Mouse (Mus musculus) forebrain, embryonic 15.5 days (tissue): ENCODE data around the gene Mepce. TPM values are rescaled to one million over a fixed set of nuclear protein-coding genes. Genes with fewer than 3 reads are reported as not detected.

Experiments used
- ATAC-seq: fragments of 200-750 bp; cut with Nextera tagmentation; replicated peaks from 2 replicates; pipeline ENCODE4 v1.8.0; 2017; ENCODE audit warnings: mild to moderate bottlenecking, moderate TSS enrichment, moderate library complexity
- H3K27ac ChIP-seq: fragments of 300-500 bp; sonication (generic); replicated peaks from 2 replicates; pipeline ENCODE4 v1.5.1; 2015; ENCODE audit warnings: mild to moderate bottlenecking, inconsistent platforms
- H3K27me3 ChIP-seq: fragments of 300-500 bp; sonication (generic); 2 replicates; pipeline ENCODE4 v1.6.1; 2015; ENCODE audit warnings: inconsistent platforms
- H3K36me3 ChIP-seq: fragments of 300-500 bp; sonication (generic); 2 replicates; pipeline ENCODE4 v1.6.1; 2015; ENCODE audit warnings: mild to moderate bottlenecking, inconsistent platforms
- H3K4me1 ChIP-seq: fragments of 300-500 bp; sonication (generic); 2 replicates; pipeline ENCODE4 v1.6.1; 2015; ENCODE audit warnings: inconsistent platforms
- H3K4me2 ChIP-seq: fragments of 300-500 bp; sonication (generic); replicated peaks from 2 replicates; pipeline ENCODE4 v1.6.1; 2015; ENCODE audit warnings: mild to moderate bottlenecking, inconsistent platforms
- H3K4me3 ChIP-seq: fragments of 300-500 bp; sonication (generic); 2 replicates; pipeline ENCODE4 v1.5.1; 2015; ENCODE audit warnings: mild to moderate bottlenecking, inconsistent platforms
- H3K9ac ChIP-seq: fragments of 300-500 bp; sonication (generic); replicated peaks from 2 replicates; pipeline ENCODE4 v1.6.1; 2015; ENCODE audit warnings: mild to moderate bottlenecking, inconsistent platforms
- H3K9me3 ChIP-seq: fragments of 300-500 bp; sonication (generic); 2 replicates; pipeline ENCODE4 v1.6.1; 2016; ENCODE audit warnings: inconsistent platforms
- WGBS: fragments of 180-500 bp; shearing (Covaris S2); methylation state at CpG from one replicate; pipeline ENCODE4 v1.1.7; 2015; ENCODE audit warnings: mixed read lengths; 5-methylcytosine and 5-hydroxymethylcytosine counted together
- polyA plus RNA-seq: library from polyadenylated mRNA; unstranded; fragments of >200 nt; fragmentation: Nextera tagmentation; extraction: Ambion mirVana; gene quantifications from 2 replicates; pipeline ENCODE4 v1.2.1, GENCODE M21; 2015

Mepce gene
- polyA plus RNA-seq, 1 experiment from 2014 or later = 12.3 TPM

- ATAC-seq = no peak
- no peak overlapping the region for H3K4me3 ChIP-seq
- H3K9me3 ChIP-seq = no peaks in the 10 kb centered on the region
- peak overlapping the region; percentile 68 for H3K27ac ChIP-seq
- H3K9ac ChIP-seq = no peak overlapping the region
- H3K27me3 ChIP-seq = no peaks in the 10 kb centered on the region
- H3K36me3 ChIP-seq = no peaks in the 10 kb centered on the region
- peaks cover 62% of the 10 kb centered on the region for H3K4me1 ChIP-seq
- no peak overlapping the region for H3K4me2 ChIP-seq
- WGBS = 60% methylated on average over 7 of the region's 7 CpGs
Measured at GRCm38 (mm10) chr5:137744197-137744596, 43.3 kb downstream of the Mepce start.

DNA sequence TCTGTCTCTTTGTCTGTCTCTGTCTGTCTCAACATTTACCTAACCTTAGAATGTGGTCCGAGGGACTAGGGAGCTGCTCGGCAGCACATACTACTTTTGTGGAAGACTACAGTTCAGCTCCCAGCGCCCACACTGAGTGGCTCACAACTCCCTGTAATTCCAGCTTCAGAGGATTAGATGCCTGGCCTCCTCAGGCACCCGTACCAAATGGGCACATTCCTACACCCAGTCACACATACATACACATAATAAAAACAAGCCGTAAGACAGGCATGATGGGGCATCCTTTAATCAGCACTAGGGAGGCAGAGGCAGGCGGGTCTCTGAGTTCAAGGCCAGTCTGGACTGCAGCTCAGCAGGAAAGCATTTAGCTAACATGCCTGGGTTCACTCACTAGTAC lies 44.6 kb downstream of the Mepce start:
- no peak overlapping the region for H3K9ac ChIP-seq
- 93% methylated on average over 6 of the region's 6 CpGs for WGBS
- H3K9me3 ChIP-seq = no peaks in the 10 kb centered on the region
- H3K4me1 ChIP-seq = peaks cover 63% of the 10 kb centered on the region
- ATAC-seq = no peak
- H3K4me2 ChIP-seq = no peak overlapping the region
- H3K27ac ChIP-seq = no peak overlapping the region
- no peaks in the 10 kb centered on the region for H3K36me3 ChIP-seq
- no peak overlapping the region for H3K4me3 ChIP-seq
- H3K27me3 ChIP-seq = no peaks in the 10 kb centered on the region

- Histone ChIP-seq H3K4me3 (peak overlapping the region; percentile 62; the same call in 1 of the 2 replicates), H3K4me2 (peak overlapping the region; percentile 84; the same call in 1 of the 2 replicates), H3K27ac (no peak overlapping the region), H3K9me3 (no peaks in the 10 kb centered on the region), H3K9ac (no peak overlapping the region), H3K27me3 (no peaks in the 10 kb centered on the region), H3K4me1 (peaks cover 61% of the 10 kb centered on the region), H3K36me3 (no peaks in the 10 kb centered on the region)
- WGBS = 76% methylated on average over 10 of the region's 10 CpGs
- no peak for ATAC-seq
Measured at GRCm38 (mm10) chr5:137742048-137742447, 45.4 kb downstream of the Mepce start.

GRCm38 (mm10) chr5:137741023-137741931 lies 46.2 kb downstream of the Mepce start, which contains the start of gene Nyap1:
TSS of gene Nyap1 (minus strand) at chr5:137741607.
- peak; percentile 85 for ATAC-seq
- peak within 1 kb of the TSS; percentile 86 for H3K27ac ChIP-seq
- H3K36me3 ChIP-seq = peaks cover 4% of the 10 kb centered on the region
- H3K9me3 ChIP-seq = no peaks in the 10 kb centered on the region
- peak within 1 kb of the TSS; percentile 76 for H3K9ac ChIP-seq
- no peaks in the 10 kb centered on the region for H3K27me3 ChIP-seq
- peak within 1 kb of the TSS; percentile 62 for H3K4me3 ChIP-seq
- under 1% methylated on average over 65 of the region's 71 CpGs for WGBS
- H3K4me2 ChIP-seq = peak within 1 kb of the TSS; percentile 84
- H3K4me1 ChIP-seq = peaks cover 53% of the 10 kb centered on the region

DNA sequence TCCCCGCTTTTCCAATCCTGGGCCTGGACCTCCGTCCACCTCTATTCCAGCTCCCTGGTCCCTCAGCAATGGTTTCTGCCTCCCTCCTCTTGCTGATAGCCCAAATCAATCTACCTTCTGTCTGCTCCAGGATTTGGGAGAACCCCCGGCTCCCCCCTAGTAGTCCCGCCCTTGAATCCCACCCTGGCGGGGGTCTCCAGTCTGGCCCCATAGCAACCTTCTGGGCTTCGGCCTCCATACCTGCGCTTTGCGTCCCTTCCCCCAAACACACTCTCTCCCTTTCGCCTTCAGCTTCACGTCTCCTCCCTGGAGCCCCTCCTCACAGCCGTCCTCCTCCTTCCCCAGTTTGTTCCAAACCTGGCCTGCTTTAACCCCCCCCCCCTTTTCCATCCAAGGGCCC lies 46.9 kb downstream of the Mepce start:
- peak; percentile 8 for ATAC-seq
- Histone ChIP-seq H3K36me3 (peaks cover 11% of the 10 kb centered on the region), H3K27me3 (no peaks in the 10 kb centered on the region), H3K4me3 (peak overlapping the region; percentile 62), H3K4me2 (peak overlapping the region; percentile 84), H3K4me1 (peaks cover 55% of the 10 kb centered on the region), H3K9me3 (no peaks in the 10 kb centered on the region), H3K27ac (peak overlapping the region; percentile 86), H3K9ac (peak overlapping the region; percentile 76)
- 7% methylated on average over 8 of the region's 11 CpGs for WGBS

DNA sequence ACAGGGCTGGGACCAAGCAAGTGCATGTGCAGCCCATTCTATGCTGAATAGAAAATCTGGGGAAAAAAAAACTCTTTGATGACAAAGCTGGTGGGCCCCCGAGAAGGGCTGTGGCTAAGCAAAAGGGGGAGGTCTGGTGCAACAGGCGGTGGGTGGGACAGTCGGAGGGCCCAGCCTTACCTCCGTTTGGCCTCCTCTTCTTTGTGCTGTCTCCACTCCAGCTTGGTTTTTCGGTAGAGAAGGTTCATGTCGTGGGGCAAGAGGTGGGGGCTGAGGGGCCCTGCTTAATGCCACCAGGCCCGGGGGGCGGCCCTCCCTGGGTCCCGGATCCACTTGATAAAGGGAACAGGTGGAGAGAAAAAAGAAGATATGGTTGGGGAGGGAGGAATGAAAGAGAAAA lies 48.0 kb downstream of the Mepce start:
- H3K9me3 ChIP-seq = no peaks in the 10 kb centered on the region

DNA sequence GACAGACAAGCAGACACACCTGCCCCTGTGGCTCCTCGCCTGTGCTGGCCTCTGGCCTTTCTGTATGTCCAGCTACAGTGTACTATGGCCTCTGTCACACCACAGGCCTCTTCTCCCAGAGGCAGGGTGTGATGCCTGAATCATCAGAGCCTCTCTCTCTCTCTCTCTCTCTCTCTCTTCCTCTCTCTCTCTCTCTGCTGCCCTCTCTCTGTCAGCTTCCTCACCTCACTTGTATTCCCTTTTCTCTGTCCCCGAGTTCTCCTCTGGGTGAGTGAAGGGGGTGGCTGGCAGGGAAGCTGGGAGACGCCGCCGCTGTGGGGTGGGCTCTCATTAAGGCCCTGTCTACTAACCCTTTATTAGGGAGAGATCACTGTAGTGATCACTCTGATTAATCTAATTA lies 48.9 kb downstream of the Mepce start:
- 10% methylated on average over 5 of the region's 5 CpGs for WGBS
- H3K9me3 ChIP-seq = no peaks in the 10 kb centered on the region
- peaks cover 62% of the 10 kb centered on the region for H3K4me1 ChIP-seq
- H3K4me3 ChIP-seq = peak overlapping the region; percentile 62
- H3K9ac ChIP-seq = peak overlapping the region; percentile 76
- peak overlapping the region; percentile 86 for H3K27ac ChIP-seq
- no peak for ATAC-seq
- no peaks in the 10 kb centered on the region for H3K27me3 ChIP-seq
- H3K4me2 ChIP-seq = peak overlapping the region; percentile 84
- H3K36me3 ChIP-seq = peaks cover 15% of the 10 kb centered on the region

More for the DNA sequence above, 48.0 kb downstream of the Mepce start:
- Histone ChIP-seq H3K4me2 (peak overlapping the region; percentile 84), H3K36me3 (peaks cover 15% of the 10 kb centered on the region), H3K27ac (peak overlapping the region; percentile 86), H3K9ac (peak overlapping the region; percentile 76), H3K4me3 (peak overlapping the region; percentile 62), H3K27me3 (no peaks in the 10 kb centered on the region), H3K4me1 (peaks cover 56% of the 10 kb centered on the region)
- WGBS = 16% methylated on average over 9 of the region's 9 CpGs
- no peak for ATAC-seq

- peak overlapping the region; percentile 2; the same call in 1 of the 2 replicates for H3K4me3 ChIP-seq
- peak overlapping the region; percentile 84 for H3K4me2 ChIP-seq
- no peak overlapping the region for H3K9ac ChIP-seq
- H3K4me1 ChIP-seq = peaks cover 70% of the 10 kb centered on the region
- H3K36me3 ChIP-seq = peaks cover 19% of the 10 kb centered on the region
- ATAC-seq = no peak
- no peaks in the 10 kb centered on the region for H3K27me3 ChIP-seq
- H3K9me3 ChIP-seq = no peaks in the 10 kb centered on the region
- WGBS = 81% methylated on average over 6 of the region's 6 CpGs
- H3K27ac ChIP-seq = peak overlapping the region; percentile 86
Measured at GRCm38 (mm10) chr5:137737400-137737940, 50.0 kb downstream of the Mepce start.

DNA sequence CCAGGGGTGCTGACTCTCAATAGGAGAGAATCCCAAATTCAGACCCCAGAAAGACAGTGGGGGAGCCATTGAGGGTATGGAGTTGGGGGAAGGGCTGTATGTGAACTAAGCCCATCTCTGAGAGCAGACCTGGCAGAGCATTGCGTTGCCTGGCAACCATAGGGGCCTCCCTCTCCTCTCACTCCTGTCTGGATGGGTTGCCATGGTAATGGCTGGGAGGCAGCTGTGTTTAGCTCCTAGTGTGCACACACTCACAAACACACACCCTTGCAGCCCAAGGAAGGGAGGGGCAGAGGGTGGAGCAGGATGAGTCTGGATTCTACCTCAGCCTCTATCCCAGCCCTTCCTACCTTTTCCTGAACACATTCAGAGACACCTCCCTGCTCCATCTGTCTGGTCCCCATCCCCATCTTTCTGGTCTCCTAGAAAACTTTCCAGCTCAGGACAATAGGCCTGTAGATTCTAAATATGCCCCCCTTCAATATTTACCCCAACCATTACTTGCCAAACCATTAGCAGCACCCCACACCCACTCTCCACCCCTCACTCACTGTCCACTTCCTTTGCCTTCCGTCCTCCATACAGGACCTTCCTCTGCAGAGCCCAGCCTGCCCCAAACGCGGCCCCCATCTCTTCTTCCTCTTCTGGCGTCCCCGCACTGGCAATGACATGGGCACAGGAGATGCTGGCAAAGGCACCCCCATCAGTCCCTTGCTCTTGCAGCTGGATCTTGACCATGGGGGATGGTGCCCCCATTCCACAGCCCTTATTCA lies 53.0 kb downstream of the Mepce start:
- Histone ChIP-seq H3K9ac (peak overlapping the region; percentile 41), H3K27me3 (no peaks in the 10 kb centered on the region), H3K4me2 (peak overlapping the region; percentile 58), H3K27ac (peak overlapping the region; percentile 99), H3K4me3 (peak overlapping the region; percentile 35), H3K36me3 (peaks cover 43% of the 10 kb centered on the region), H3K9me3 (no peaks in the 10 kb centered on the region), H3K4me1 (peaks cover 69% of the 10 kb centered on the region)
- 25% methylated on average over 6 of the region's 6 CpGs for WGBS
- peak; percentile 98 for ATAC-seq

GRCm38 (mm10) chr5:137733638-137734288 lies 53.7 kb downstream of the Mepce start:
- Histone ChIP-seq H3K4me2 (peak overlapping the region; percentile 58), H3K4me1 (peaks cover 62% of the 10 kb centered on the region), H3K9ac (peak overlapping the region; percentile 41), H3K4me3 (peak overlapping the region; percentile 35), H3K27ac (peak overlapping the region; percentile 99), H3K9me3 (no peaks in the 10 kb centered on the region), H3K27me3 (no peaks in the 10 kb centered on the region), H3K36me3 (peaks cover 49% of the 10 kb centered on the region)
- ATAC-seq = peak; percentile 70
- WGBS = 9% methylated on average over 12 of the region's 12 CpGs
